Mouse (Mus musculus): ENCODE results near the gene Rps6ka2.

- TF ChIP-seq GATA1 (IDR thresholded peaks at IDR 0.05; ENCODE audit: borderline replicate concordance, low read length) (no peak), CTCF (IDR thresholded peaks at IDR 0.05; ENCODE audit: low read depth, low read length) (no peak), TAL1 (conservative IDR thresholded peaks at IDR 0.05; ENCODE audit: low read depth, low read length) (no peak)
These were observed at the start of gene Rps6ka2 for GRCm38 (mm10) chr17:7169627-7170303.

Data from G1E (cell line).